Mouse (Mus musculus): Measurements from ENCODE around the gene Fignl2. TPM values are rescaled to one million over a fixed set of nuclear protein-coding genes. Genes with fewer than 3 reads are reported as not detected.

Gene Fignl2
- polyA plus RNA-seq (2015; fragmentation: Nextera tagmentation; extraction: Ambion mirVana), result 0.11 and 0.17 TPM in 2 replicates

DNA sequence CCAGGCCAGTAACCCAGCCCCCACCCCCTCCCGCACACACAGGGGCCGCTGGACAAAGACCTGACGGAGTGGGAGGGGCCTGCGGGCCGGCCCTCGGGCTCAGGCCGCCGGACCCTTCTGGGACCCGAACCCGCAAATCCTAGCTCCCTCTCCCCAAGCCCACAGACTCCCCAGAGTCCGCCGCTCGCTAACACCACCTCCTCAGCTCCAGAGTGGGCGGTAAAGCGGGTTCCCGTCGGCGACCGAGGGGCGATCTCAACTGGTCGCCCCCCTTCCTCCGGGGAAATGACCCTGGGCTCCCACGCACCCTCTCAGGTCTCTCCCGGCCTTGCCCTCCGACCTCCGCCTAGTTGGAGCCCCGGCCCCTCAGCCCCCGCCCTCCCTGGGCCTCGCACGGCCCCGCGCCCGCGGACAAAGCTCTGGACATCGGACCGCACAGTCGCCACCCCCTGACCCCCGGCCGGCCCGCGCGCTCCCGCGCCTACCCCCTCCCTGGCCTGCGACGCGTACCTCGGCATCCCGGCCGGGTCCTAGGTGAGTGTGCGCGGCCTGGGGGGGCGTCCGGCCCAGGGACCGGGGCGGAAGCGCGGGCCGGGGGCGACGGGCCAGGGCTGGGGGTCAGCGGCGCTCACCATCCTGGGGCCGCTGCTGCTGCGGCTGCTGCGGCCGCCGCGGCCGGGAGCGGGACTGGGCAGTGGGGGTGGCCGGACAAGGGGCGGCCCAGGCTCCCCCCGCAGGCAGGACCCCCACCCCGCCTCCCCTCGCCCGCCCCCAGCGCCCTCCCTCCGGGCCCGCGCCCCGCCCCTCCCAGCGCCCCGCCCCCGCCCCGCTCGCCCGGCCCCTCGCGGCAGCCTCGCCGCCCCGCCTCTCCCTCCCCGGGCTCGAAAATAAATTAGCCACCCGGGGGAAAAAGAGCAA lies at the start of gene Fignl2:
Gene Fignl2, minus strand, starts transcription at position 755 of the 918 bp plus-strand sequence.

GRCm38 (mm10) chr15:101115511-101116110 lies 37.2 kb upstream of the Fignl2 start, which contains the start of gene Ankrd33:
Gene Ankrd33, plus strand, starts transcription at chr15:101115755.

DNA sequence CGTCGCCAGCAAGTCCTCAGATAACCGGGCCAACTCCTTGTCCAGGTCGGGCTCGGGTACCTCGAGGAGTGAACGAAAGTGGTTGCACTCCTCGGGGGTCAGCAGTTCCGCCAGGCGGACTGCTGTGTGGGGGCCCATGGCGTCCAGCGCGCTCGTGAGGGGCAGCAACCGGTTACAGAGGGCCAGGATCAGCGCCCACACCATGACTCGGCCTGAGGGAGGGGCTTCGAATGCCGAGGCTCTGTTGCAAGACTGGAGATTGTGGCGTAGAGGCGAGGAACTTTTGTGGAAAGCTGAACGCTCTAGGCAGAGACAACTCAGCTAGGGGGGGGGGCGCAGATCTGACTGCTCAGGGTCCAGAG lies 31.2 kb downstream of the Fignl2 start, which contains the start of gene Gm47841:
Gene Gm47841, minus strand, starts transcription at position 204 of the 362 bp plus-strand sequence.

Other genes with a start within 250 kb of the Fignl2 start
- 0.78 and 1.1 TPM in 2 replicates for gene Scn8a, start 208.7 kb downstream of the Fignl2 start, polyA plus RNA-seq (2015; fragmentation: Nextera tagmentation; extraction: Ambion mirVana)
- 0.29 TPM in 1 of 2 replicates, not detected in the other for gene Gm47841, start 31.2 kb downstream of the Fignl2 start, polyA plus RNA-seq (2015; fragmentation: Nextera tagmentation; extraction: Ambion mirVana)
- not detected in 2 replicates for gene Ankrd33, start 37.2 kb upstream of the Fignl2 start, polyA plus RNA-seq (2015; fragmentation: Nextera tagmentation; extraction: Ambion mirVana)
- gene Acvrl1, start 50.0 kb upstream of the Fignl2 start, polyA plus RNA-seq (2015; fragmentation: Nextera tagmentation; extraction: Ambion mirVana), result 13.5 and 15.6 TPM in 2 replicates
- 2.9 and 3.0 TPM in 2 replicates for gene Acvr1b, start 95.5 kb upstream of the Fignl2 start, polyA plus RNA-seq (2015; fragmentation: Nextera tagmentation; extraction: Ambion mirVana)
- gene Grasp, start 145.6 kb upstream of the Fignl2 start, polyA plus RNA-seq (2015; fragmentation: Nextera tagmentation; extraction: Ambion mirVana), result 4.2 and 4.8 TPM in 2 replicates
- gene Nr4a1, start 175.7 kb upstream of the Fignl2 start, polyA plus RNA-seq (2015; fragmentation: Nextera tagmentation; extraction: Ambion mirVana), result 23.0 and 31.2 TPM in 2 replicates
- 47.9 and 48.0 TPM in 2 replicates for gene Atg101, start 205.7 kb upstream of the Fignl2 start, polyA plus RNA-seq (2015; fragmentation: Nextera tagmentation; extraction: Ambion mirVana)
- 0.65 and 0.87 TPM in 2 replicates for gene 6030408B16Rik, start 214.6 kb upstream of the Fignl2 start, polyA plus RNA-seq (2015; fragmentation: Nextera tagmentation; extraction: Ambion mirVana)

Measured in skeletal muscle tissue, postnatal 0 days (tissue).